Comparison of ENCODE assay signal across 14 mouse cellular contexts in genomic region chr11:94190665-94191064, GRCm38 (mm10). TPM values are rescaled to one million over a fixed set of nuclear protein-coding genes. Genes with fewer than 3 reads are reported as not detected.
"Had no signal": no experiment of that assay in that cellular context is flagged by ENCODE, and none has a peak within 500 bp of the region (broad histone marks: within the 10 kb centered on the region; RNA-seq: fewer than 3 reads in every experiment).

No protein-coding gene starts in this region.

- H3K27me3 ChIP-seq: limb, embryonic 15.5 days; midbrain, embryonic 15.5 days; neural tube, embryonic 13.5 days had no signal

- H3K4me3 ChIP-seq: left cerebral cortex, adult 2 months; limb, embryonic 15.5 days; midbrain, embryonic 15.5 days; neural tube, embryonic 13.5 days had no signal

- DNase-seq: kidney, adult 8-10 months; lung, embryonic 14.5 days; lung, postnatal 10 days; right cerebral cortex, adult 18-20 months; right cerebral cortex, postnatal 25 days; thymus, adult 2 months; thymus, postnatal 25 days had no signal

- H3K9ac ChIP-seq: limb, embryonic 15.5 days; lung, embryonic 14.5 days; midbrain, embryonic 15.5 days; neural tube, embryonic 13.5 days had no signal

- H3K4me1 ChIP-seq: midbrain, embryonic 15.5 days had no signal

- H3K4me2 ChIP-seq: limb, embryonic 15.5 days; lung, embryonic 14.5 days; midbrain, embryonic 11.5 days; midbrain, embryonic 15.5 days; neural tube, embryonic 13.5 days had no signal

- ATAC-seq: hindbrain, postnatal 0 days; midbrain, embryonic 15.5 days had no signal

- H3K36me3 ChIP-seq: limb, embryonic 15.5 days; midbrain, embryonic 15.5 days; neural tube, embryonic 13.5 days had no signal

- H3K9me3 ChIP-seq: limb, embryonic 15.5 days; midbrain, embryonic 15.5 days; neural tube, embryonic 13.5 days had no signal

- H3K27ac ChIP-seq: hindbrain, postnatal 0 days; left cerebral cortex, adult 2 months; limb, embryonic 15.5 days; midbrain, embryonic 15.5 days; neural tube, embryonic 13.5 days had no signal

RNA-seq across cellular contexts. Expression of gene Wfikkn2, which starts 55.1 kb away (rescaled TPM):
- total RNA-seq: megakaryocyte, adult 5-6 weeks had no signal
